Comparison of ENCODE assay signal across 23 mouse cellular contexts in the genomic region with DNA sequence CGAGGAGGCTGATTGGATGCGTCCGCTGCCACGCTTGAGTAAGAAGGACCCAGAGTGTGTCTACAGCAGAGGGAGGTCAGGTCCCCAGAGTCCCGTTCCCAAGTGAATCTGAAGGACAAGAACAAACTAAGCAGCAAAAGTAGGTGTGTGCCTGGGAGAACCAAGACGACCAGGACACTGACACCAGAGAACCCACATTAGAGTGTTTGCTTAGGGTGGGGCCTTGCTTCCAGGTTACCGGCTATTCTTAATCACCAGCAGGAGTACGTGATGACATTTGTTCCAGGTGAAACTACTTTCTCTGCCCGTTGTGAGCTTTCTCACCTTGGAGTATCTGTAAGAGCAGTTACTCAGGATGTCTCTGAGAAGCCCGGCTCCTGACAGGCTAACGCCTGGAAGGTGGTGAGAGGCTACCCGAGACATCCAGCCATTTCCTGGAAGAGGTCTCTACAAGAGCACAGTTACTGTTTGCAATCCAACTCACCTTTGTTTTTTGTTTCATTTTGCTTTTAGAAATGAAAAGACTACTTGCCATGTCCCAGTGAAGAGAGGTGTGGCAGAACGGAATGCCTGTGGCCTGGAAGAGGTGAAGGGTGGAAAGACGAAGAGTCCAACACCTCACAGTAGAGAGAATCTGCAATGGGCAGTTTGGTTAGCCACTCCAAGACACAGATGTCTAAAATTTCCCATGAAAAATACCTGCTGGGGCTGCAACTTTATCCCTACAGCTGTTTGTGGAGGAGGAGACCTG. TPM values are rescaled to one million over a fixed set of nuclear protein-coding genes. Genes with fewer than 3 reads are reported as not detected.
DNase-seq lines count a peak whose midpoint lies in the region; ATAC-seq lines count a peak whose summit lies in the region.
"Had no signal": no experiment of that assay in that cellular context is flagged by ENCODE, and none has a peak within 500 bp of the region (broad histone marks: within the 10 kb centered on the region; RNA-seq: fewer than 3 reads in every experiment).

No protein-coding gene starts in this region.

- 0 out of 2 replicates have a peak, but pooled peaks cover 5% of the 10 kb centered on the region for H3K4me1 ChIP-seq in embryonic facial prominence, embryonic 15.5 days
- peaks cover 24% of the 10 kb centered on the region for H3K4me1 ChIP-seq in lung, embryonic 15.5 days
- H3K4me1 ChIP-seq: forebrain, embryonic 15.5 days; midbrain, embryonic 12.5 days had no signal

- H3K4me2 ChIP-seq in embryonic facial prominence, embryonic 15.5 days (replicated peaks): no peak overlapping the region
- H3K4me2 ChIP-seq in lung, embryonic 15.5 days: peak overlapping the region; percentile 11
- H3K4me2 ChIP-seq: forebrain, embryonic 15.5 days; liver, embryonic 11.5 days; midbrain, embryonic 12.5 days had no signal

- H3K4me3 ChIP-seq in embryonic facial prominence, embryonic 15.5 days (replicated peaks): no peak overlapping the region
- H3K4me3 ChIP-seq in lung, embryonic 15.5 days: no peak overlapping the region
- H3K4me3 ChIP-seq: erythroblast, embryonic 14.5 days; forebrain, embryonic 15.5 days; hindbrain, embryonic 10.5 days; midbrain, embryonic 12.5 days had no signal

- H3K36me3 ChIP-seq in embryonic facial prominence, embryonic 15.5 days: no peaks in the 10 kb centered on the region
- H3K36me3 ChIP-seq in lung, embryonic 15.5 days: no peaks in the 10 kb centered on the region
- H3K36me3 ChIP-seq: forebrain, embryonic 15.5 days; hindbrain, embryonic 10.5 days; midbrain, embryonic 12.5 days had no signal

- DNase-seq in ES-CJ7 (ENCODE audit: low read depth, low spot score): peak; percentile 47
- peak; percentile 31 to 47 for DNase-seq in lung, postnatal 4 days
- DNase-seq in spleen, postnatal 36 days (ENCODE audit: low spot score in 2 of 2): no peak
- no peak for DNase-seq in cerebellum, postnatal 4 days (ENCODE audit: low spot score in 2 of 2)
- DNase-seq in urinary bladder, postnatal 14 days (ENCODE audit: low spot score): no peak
- DNase-seq: B cell, adult 2 months; cerebellum, adult 18-20 months; cerebellum, postnatal 36 days; gastrocnemius, postnatal 36 days; kidney, adult 8-10 months; kidney, postnatal 36 days; retina, postnatal 1 day had no signal

- no peaks in the 10 kb centered on the region for H3K27me3 ChIP-seq in embryonic facial prominence, embryonic 15.5 days
- no peaks in the 10 kb centered on the region for H3K27me3 ChIP-seq in lung, embryonic 15.5 days
- H3K27me3 ChIP-seq: forebrain, embryonic 15.5 days had no signal

- no peak overlapping the region for H3K9ac ChIP-seq in embryonic facial prominence, embryonic 15.5 days
- H3K9ac ChIP-seq in lung, embryonic 15.5 days: no peak overlapping the region
- H3K9ac ChIP-seq: forebrain, embryonic 15.5 days; midbrain, embryonic 12.5 days had no signal

- H3K27ac ChIP-seq in embryonic facial prominence, embryonic 15.5 days (replicated peaks): peak overlapping the region; percentile 35; the same call in 1 of the 2 replicates
- peak overlapping the region; percentile 93 for H3K27ac ChIP-seq in lung, embryonic 15.5 days
- H3K27ac ChIP-seq: forebrain, embryonic 15.5 days; hindbrain, embryonic 10.5 days; macrophage; midbrain, embryonic 12.5 days had no signal

- H3K9me3 ChIP-seq in embryonic facial prominence, embryonic 15.5 days (replicated peaks): no peaks in the 10 kb centered on the region
- H3K9me3 ChIP-seq in lung, embryonic 15.5 days: no peaks in the 10 kb centered on the region
- H3K9me3 ChIP-seq: forebrain, embryonic 15.5 days; hindbrain, embryonic 10.5 days; midbrain, embryonic 12.5 days had no signal

- ATAC-seq in embryonic facial prominence, embryonic 15.5 days (ENCODE audit: insufficient number of reproducible peaks, low FRiP score, low TSS enrichment, low read depth): no peak
- ATAC-seq in lung, embryonic 15.5 days (ENCODE audit: borderline replicate concordance, extremely low read depth, low FRiP score, low TSS enrichment): peak; percentile 50; the same call in 1 of the 2 replicates
- ATAC-seq in erythroid progenitor cell, adult 5-6 weeks (replicated peaks; ENCODE audit: low FRiP score, poor library complexity, severe bottlenecking): no peak
- ATAC-seq: activated CD4-positive, CD25-positive, alpha-beta regulatory T cell, adult 4 months; forebrain, embryonic 15.5 days had no signal

- 77% methylated on average over 14 of the region's 14 CpGs for WGBS in embryonic facial prominence, embryonic 15.5 days
- 55% methylated on average over 14 of the region's 14 CpGs for WGBS in lung, embryonic 15.5 days

RNA-seq across cellular contexts. Expression of gene Slc44a3, which starts 28.1 kb away (rescaled TPM):
- 4.4 and 6.2 TPM in 2 replicates for polyA plus RNA-seq in embryonic facial prominence, embryonic 15.5 days (2015; fragmentation: Nextera tagmentation; extraction: Ambion mirVana)
- polyA plus RNA-seq in lung, embryonic 15.5 days (2015; fragmentation: Nextera tagmentation; extraction: Ambion mirVana): 15.3 and 16.5 TPM in 2 replicates
- total RNA-seq in erythroid progenitor cell, adult 5-6 weeks (2015; ENCODE audit: low replicate concordance): not detected in 2 replicates
- not detected in 2 replicates for total RNA-seq in erythroid progenitor cell, adult 5-6 weeks (2017; ENCODE audit: low replicate concordance)
- total RNA-seq: gastrocnemius, postnatal 36 days; monocyte, adult 5-6 weeks had no signal
- polyA plus RNA-seq: activated CD4-positive, CD25-positive, alpha-beta regulatory T cell, adult 4 months; erythroblast, embryonic 14.5 days; macrophage had no signal

Comparison
In these comparisons a context has a peak if more than half of its experiments do, and no peak if none do; other contexts are left out.
1. DNase-seq: peak in ES-CJ7 (single experiment) and lung, postnatal 4 days (2 of 2); none in spleen, postnatal 36 days (0 of 2), cerebellum, postnatal 4 days (0 of 2) and urinary bladder, postnatal 14 days (single experiment).